Mouse (Mus musculus) lung, postnatal 0 days (tissue): ENCODE measurements at regions not wholly inside any gene's neighbourhood (a gene's known extent, or its start where the extent isn't known, plus 50 kb on each side); places are given as distances from the start of the nearest gene placed in this dataset.

Source experiments
- ATAC-seq: fragments of 200-750 bp; cut with Nextera tagmentation; 2 replicates; pipeline ENCODE4 v1.8.0; 2017; ENCODE audit warnings: moderate library complexity
- DNase-seq: peaks from one replicate; pipeline ENCODE4 v3.0.0-alpha.2; 2016; ENCODE audit warnings: low spot score
- H3K27ac ChIP-seq: fragments of 300-500 bp; sonication (generic); 2 replicates; pipeline ENCODE4 v1.5.1; 2014; ENCODE audit warnings: antibody characterized with exemption, mild to moderate bottlenecking, low read length, mixed read lengths
- H3K27me3 ChIP-seq: fragments of 300-500 bp; sonication (generic); replicated peaks from 2 replicates; pipeline ENCODE4 v1.6.1; 2014; ENCODE audit warnings: low read length, mixed read lengths; ENCODE audit not compliant: insufficient read depth
- H3K36me3 ChIP-seq: fragments of 300-500 bp; sonication (generic); 2 replicates; pipeline ENCODE4 v1.6.1; 2014; ENCODE audit warnings: low read length, mixed read lengths; ENCODE audit not compliant: insufficient read depth
- H3K4me1 ChIP-seq: fragments of 300-500 bp; sonication (generic); 2 replicates; pipeline ENCODE4 v1.6.1; 2014; ENCODE audit warnings: antibody characterized with exemption, low read depth, low read length, mixed read lengths; ENCODE audit not compliant: insufficient read depth
- H3K4me2 ChIP-seq: fragments of 300-500 bp; sonication (generic); replicated peaks from 2 replicates; pipeline ENCODE4 v1.6.1; 2014; ENCODE audit warnings: low read depth, mild to moderate bottlenecking, low read length, moderate library complexity, mixed read lengths
- H3K4me3 ChIP-seq: fragments of 300-500 bp; sonication (generic); 2 replicates; pipeline ENCODE4 v1.5.1; 2014; ENCODE audit warnings: low read depth, low read length
- H3K9ac ChIP-seq: fragments of 300-500 bp; sonication (generic); replicated peaks from 2 replicates; pipeline ENCODE4 v1.6.1; 2014; ENCODE audit warnings: low read depth, mild to moderate bottlenecking
- H3K9me3 ChIP-seq: fragments of 300-500 bp; sonication (generic); 2 replicates; pipeline ENCODE4 v1.6.1; 2016; ENCODE audit warnings: low read length, mixed read lengths
- CTCF ChIP-seq: IDR thresholded peaks from 2 replicates; pipeline ENCODE4 v1.5.1; 2016; ENCODE audit warnings: antibody characterized with exemption, mild to moderate bottlenecking
- EP300 ChIP-seq: IDR thresholded peaks from 2 replicates; pipeline ENCODE4 v1.6.1; 2016; ENCODE audit warnings: antibody characterized with exemption, mild to moderate bottlenecking, control low read depth
- WGBS: fragments of 180-500 bp; shearing (Covaris S2); extraction: QIAGEN DNeasy Blood & Tissue Kit; methylation state at CpG from one replicate; pipeline ENCODE4 v1.1.7; 2014; 5-methylcytosine and 5-hydroxymethylcytosine counted together

GRCm38 (mm10) chr5:133156115-133156857, 613.1 kb upstream of the Auts2 start:
- no peaks in the 10 kb centered on the region for H3K4me1 ChIP-seq
- 47% methylated on average over 5 of the region's 5 CpGs for WGBS
- no peak overlapping the region for H3K9ac ChIP-seq
- no peak overlapping the region for H3K27ac ChIP-seq
- ATAC-seq = no peak
- H3K4me2 ChIP-seq = no peak overlapping the region
- H3K4me3 ChIP-seq = no peak overlapping the region
- TF ChIP-seq CTCF = no peak
- no peak for TF ChIP-seq EP300
- H3K27me3 ChIP-seq = no peaks in the 10 kb centered on the region
- no peaks in the 10 kb centered on the region for H3K9me3 ChIP-seq
- DNase-seq = peak; percentile 31
- no peaks in the 10 kb centered on the region for H3K36me3 ChIP-seq

GRCm38 (mm10) chr5:133145996-133146395, 602.9 kb upstream of the Auts2 start:
- Histone ChIP-seq H3K9me3 (no peaks in the 10 kb centered on the region), H3K27me3 (no peaks in the 10 kb centered on the region), H3K9ac (no peak overlapping the region), H3K4me1 (no peaks in the 10 kb centered on the region), H3K36me3 (no peaks in the 10 kb centered on the region), H3K27ac (no peak overlapping the region), H3K4me3 (no peak overlapping the region), H3K4me2 (no peak overlapping the region)
- DNase-seq (no peak), ATAC-seq (no peak)
- TF ChIP-seq CTCF (no peak), EP300 (no peak)

- no peaks in the 10 kb centered on the region for H3K4me1 ChIP-seq
- ATAC-seq = no peak
- H3K4me2 ChIP-seq = no peak overlapping the region
- no peak for TF ChIP-seq CTCF
- no peak for TF ChIP-seq EP300
- H3K27ac ChIP-seq = no peak overlapping the region
- DNase-seq = no peak
- no peaks in the 10 kb centered on the region for H3K9me3 ChIP-seq
- no peak overlapping the region for H3K4me3 ChIP-seq
- no peaks in the 10 kb centered on the region for H3K27me3 ChIP-seq
- no peak overlapping the region for H3K9ac ChIP-seq
- H3K36me3 ChIP-seq = no peaks in the 10 kb centered on the region
- 95% methylated on average over 1 of the region's 1 CpGs for WGBS
Measured at GRCm38 (mm10) chr5:133143679-133144078, 600.5 kb upstream of the Auts2 start.

- H3K27me3 ChIP-seq = no peaks in the 10 kb centered on the region
- no peak overlapping the region for H3K4me3 ChIP-seq
- WGBS = 28% methylated on average over 11 of the region's 11 CpGs
- peak overlapping the region; percentile 30; the same call in 1 of the 2 replicates for H3K4me2 ChIP-seq
- no peak overlapping the region for H3K9ac ChIP-seq
- no peaks in the 10 kb centered on the region for H3K36me3 ChIP-seq
- no peaks in the 10 kb centered on the region for H3K4me1 ChIP-seq
- no peak overlapping the region for H3K27ac ChIP-seq
- ATAC-seq (peak; percentile 30; the same call in 1 of the 2 replicates), DNase-seq (peak; percentile 46)
- H3K9me3 ChIP-seq = no peaks in the 10 kb centered on the region
- TF ChIP-seq CTCF (no peak), EP300 (no peak)
Measured at GRCm38 (mm10) chr5:133142401-133143115, 599.4 kb upstream of the Auts2 start.

GRCm38 (mm10) chr5:133131042-133131441, 587.9 kb upstream of the Auts2 start:
- Histone ChIP-seq H3K27ac (no peak overlapping the region), H3K9me3 (no peaks in the 10 kb centered on the region), H3K4me1 (no peaks in the 10 kb centered on the region), H3K9ac (no peak overlapping the region), H3K36me3 (no peaks in the 10 kb centered on the region), H3K4me3 (no peak overlapping the region), H3K27me3 (no peaks in the 10 kb centered on the region), H3K4me2 (no peak overlapping the region)
- TF ChIP-seq EP300 (no peak), CTCF (no peak)
- ATAC-seq (no peak), DNase-seq (no peak)
- WGBS = 89% methylated on average over 2 of the region's 2 CpGs

GRCm38 (mm10) chr5:133130316-133130715, 587.2 kb upstream of the Auts2 start:
- no peak for DNase-seq
- TF ChIP-seq CTCF = no peak
- no peak for TF ChIP-seq EP300
- 76% methylated on average over 6 of the region's 6 CpGs for WGBS
- no peaks in the 10 kb centered on the region for H3K4me1 ChIP-seq
- no peak overlapping the region for H3K27ac ChIP-seq
- no peaks in the 10 kb centered on the region for H3K9me3 ChIP-seq
- no peak overlapping the region for H3K4me2 ChIP-seq
- H3K4me3 ChIP-seq = no peak overlapping the region
- no peaks in the 10 kb centered on the region for H3K27me3 ChIP-seq
- ATAC-seq = no peak
- H3K9ac ChIP-seq = no peak overlapping the region
- no peaks in the 10 kb centered on the region for H3K36me3 ChIP-seq
